Mouse (Mus musculus) megakaryocyte, adult 5-6 weeks (primary cell): Measurements from ENCODE around the gene Metrnl. TPM values are rescaled to one million over a fixed set of nuclear protein-coding genes. Genes with fewer than 3 reads are reported as not detected.

Source experiments
- ATAC-seq: 2 replicates; pipeline ENCODE4 v1.8.0; 2016; ENCODE audit warnings: mild to moderate bottlenecking, inconsistent platforms; ENCODE audit not compliant: poor library complexity, severe bottlenecking
- total RNA-seq, 2 experiments: library from RNA; stranded (forward) in 1 of 2; stranded (reverse) in 1 of 2; fragments of 153-499, 151-499 nt in 1 of 2; fragments of 221-1000, 200-1000 nt in 1 of 2; gene quantifications; 2 replicates each; pipeline versions ENCODE4 v1.2.3 to v1.2.4; 2015 to 2017

The Metrnl gene
- total RNA-seq, 2 experiments from 2014 or later, result 20.6 to 40.5 TPM

DNA sequence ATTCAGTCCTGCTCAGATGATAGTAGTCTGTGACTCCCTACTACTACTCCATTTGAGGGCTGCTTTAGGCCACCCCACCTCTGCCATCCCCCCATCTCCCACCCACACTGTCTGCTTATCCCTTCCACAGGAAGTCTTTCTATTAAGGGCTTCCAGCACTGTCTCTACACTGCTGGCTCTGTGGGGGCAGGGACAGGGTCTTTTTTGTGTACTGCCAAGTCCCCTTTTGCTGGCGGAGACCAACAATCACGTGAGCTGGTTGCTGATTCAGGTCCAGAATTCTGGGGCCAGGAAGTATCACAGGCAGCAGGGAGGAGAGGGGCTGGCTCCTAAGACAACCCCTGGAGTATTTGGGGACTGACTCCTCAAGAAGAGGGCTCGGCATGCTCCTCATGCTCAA, 18.1 kb upstream of the Metrnl start:
- ATAC-seq, result no peak

GRCm38 (mm10) chr11:121685491-121686001, 15.8 kb upstream of the Metrnl start:
- no peak for ATAC-seq

DNA sequence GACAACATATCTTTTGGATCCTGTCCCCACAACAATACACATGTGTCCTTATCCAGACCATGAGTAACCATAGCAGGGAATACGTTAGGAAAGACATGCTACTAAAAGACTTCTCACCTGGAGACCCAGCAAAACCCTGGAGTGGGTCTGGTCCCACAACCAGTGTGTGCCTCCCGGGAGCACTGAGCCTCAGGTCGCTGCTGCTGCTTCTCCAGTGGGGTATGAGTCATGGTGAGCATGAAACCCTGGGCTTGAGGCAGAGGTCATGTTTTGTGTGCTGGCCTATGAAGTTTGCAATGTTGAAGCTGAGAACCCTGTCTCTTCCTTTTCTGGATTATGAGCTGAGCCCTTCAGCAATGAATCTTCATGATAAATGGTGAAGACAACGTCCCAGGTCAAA, 15.3 kb upstream of the Metrnl start:
- ATAC-seq, result no peak

GRCm38 (mm10) chr11:121686674-121687073, 14.7 kb upstream of the Metrnl start:
- ATAC-seq, result no peak

GRCm38 (mm10) chr11:121688024-121688423, 13.3 kb upstream of the Metrnl start:
- peak; percentile 39; the same call in 1 of the 2 replicates for ATAC-seq

- peak; percentile 45; the same call in 1 of the 2 replicates for ATAC-seq
Measured at GRCm38 (mm10) chr11:121695304-121696064, 5.9 kb upstream of the Metrnl start.

DNA sequence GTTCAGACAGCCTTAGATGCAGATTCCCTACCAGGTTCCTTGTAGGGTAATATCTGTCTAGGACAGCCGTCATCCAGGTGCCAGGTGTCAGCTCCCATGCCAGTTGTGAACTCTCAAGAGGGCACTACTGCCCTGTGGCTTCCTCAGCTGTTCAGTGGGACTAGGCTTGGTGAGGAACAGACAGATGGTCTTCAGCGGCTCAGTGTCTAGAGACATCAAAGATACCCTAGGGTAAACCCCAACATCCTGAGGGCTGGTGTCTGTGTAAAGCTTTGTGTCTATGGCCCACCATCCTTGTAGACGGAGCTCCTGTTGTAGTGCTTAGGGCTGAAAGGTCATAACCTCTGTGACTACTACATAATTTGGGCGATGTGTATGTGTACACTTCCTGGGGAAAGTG, 4.1 kb upstream of the Metrnl start:
- ATAC-seq, result no peak

GRCm38 (mm10) chr11:121698381-121698955, 2.9 kb upstream of the Metrnl start:
- no peak for ATAC-seq

DNA sequence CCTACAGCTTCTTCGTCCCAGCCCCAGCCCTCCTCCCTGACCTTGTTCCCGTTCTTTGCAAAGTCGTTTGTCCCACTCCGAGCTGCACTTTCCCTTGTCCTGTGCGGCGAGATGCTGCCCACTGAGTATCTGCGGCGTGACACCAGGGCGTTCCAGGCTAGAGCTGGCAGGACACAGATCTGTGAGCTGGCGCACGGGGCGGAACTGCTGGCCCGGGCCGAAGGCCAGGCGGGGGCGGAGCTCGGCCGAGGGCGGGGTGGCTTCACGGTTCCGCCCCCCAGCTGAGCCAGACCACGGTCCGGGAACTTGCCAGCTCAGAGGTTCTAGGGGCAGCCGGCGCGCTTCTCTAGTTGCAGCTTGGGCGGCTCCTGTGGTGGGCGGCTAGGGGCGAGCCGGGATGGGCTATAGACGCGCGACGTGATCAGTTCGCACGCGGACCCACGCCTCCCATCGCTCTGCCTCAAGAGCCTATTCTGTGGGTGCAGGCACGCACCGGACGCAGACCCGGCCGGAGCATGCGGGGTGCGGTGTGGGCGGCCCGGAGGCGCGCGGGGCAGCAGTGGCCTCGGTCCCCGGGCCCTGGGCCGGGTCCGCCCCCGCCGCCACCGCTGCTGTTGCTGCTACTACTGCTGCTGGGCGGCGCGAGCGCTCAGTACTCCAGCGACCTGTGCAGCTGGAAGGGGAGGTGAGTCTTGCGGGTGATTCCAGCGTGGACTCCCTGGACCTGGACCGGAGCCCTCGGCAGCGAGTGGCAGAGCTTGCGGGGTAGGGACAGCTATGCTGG, 959 bp downstream of the Metrnl start:
- ATAC-seq, result peak; percentile 77

DNA sequence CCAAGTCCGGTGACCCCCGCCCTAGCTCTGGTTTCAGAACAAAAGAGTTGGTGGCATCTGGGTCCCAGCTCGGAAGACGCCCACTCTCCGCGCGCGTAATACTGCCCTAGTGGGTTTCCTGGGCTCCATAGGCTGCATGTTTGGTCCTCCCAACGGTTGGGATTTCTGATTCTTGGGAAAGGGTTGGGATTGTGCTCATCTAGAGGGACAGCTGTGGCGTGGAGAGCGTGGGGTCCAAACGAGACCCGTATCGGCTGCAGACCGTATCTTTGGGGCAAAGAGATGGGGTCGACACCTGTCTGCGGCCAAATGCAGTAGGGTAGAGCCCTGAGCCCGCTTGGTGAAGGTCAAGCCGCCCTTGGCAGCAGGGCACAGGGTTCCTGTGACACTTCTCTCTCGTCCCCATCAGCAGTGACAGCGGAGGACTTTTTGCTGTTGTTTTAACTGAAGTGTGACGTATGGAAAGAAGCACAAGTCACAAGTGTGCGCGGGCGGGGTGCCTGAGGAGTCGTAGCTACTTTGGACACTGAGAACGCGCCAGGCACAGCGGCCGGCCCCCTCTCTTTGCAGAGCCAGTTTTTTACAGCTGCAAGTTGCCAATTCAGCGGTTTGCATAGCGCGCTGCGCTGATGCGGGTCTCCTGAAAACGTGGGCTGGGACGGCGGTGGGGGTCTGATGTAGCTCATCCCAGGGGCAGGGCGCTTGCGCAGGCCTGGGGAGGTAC, 1.7 kb downstream of the Metrnl start:
- ATAC-seq, result peak; percentile 47

GRCm38 (mm10) chr11:121703619-121704215, 2.4 kb downstream of the Metrnl start:
- ATAC-seq, result no peak

- ATAC-seq, result peak; percentile 14
Measured at GRCm38 (mm10) chr11:121706521-121707005, 5.2 kb downstream of the Metrnl start.

DNA sequence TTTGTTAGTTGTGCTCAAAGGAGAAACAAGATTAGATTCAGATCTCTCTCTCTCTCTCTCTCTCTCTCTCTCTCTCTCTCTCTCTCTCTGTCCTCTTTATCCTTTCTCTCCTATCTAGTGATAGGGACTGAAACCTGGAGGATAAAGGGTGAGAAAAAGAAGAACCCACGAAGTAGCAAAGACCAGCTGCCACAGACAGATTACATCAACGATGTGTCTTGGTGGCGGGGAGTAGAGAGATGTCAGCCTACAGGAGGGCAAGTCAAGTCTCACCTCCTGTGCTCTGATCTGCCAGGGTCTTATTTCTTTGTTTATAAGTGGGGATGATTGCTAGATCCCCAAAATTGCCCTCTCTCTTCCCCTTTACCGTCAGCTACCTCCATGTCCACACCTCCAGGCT, 7.9 kb downstream of the Metrnl start:
- ATAC-seq, result no peak

GRCm38 (mm10) chr11:121710245-121710644, 8.9 kb downstream of the Metrnl start:
- no peak for ATAC-seq

DNA sequence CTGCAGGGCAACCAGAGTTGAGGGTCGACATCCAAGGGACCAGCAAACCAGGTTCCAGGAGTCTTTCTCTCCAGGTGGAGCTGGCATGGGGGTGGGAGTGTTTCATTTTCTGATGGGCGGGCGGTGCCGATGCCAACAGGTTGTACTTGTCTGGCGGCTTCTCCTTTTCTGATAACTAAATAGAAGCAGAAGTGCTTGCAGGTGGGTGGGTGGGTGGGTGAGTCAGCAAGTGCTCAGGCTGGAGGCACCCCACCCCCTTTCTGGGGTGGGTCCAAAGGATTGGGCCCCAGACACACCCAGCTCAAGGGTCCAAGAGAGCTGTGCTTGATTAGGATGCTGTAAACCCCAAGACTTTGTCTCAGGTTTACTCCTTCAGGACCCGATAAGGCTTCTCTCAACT, 11.6 kb downstream of the Metrnl start:
- no peak for ATAC-seq

- ATAC-seq, result 0 out of 2 replicates have a peak, but pooled peaks have one; percentile 11
Measured at GRCm38 (mm10) chr11:121713569-121713968, 12.2 kb downstream of the Metrnl start.

DNA sequence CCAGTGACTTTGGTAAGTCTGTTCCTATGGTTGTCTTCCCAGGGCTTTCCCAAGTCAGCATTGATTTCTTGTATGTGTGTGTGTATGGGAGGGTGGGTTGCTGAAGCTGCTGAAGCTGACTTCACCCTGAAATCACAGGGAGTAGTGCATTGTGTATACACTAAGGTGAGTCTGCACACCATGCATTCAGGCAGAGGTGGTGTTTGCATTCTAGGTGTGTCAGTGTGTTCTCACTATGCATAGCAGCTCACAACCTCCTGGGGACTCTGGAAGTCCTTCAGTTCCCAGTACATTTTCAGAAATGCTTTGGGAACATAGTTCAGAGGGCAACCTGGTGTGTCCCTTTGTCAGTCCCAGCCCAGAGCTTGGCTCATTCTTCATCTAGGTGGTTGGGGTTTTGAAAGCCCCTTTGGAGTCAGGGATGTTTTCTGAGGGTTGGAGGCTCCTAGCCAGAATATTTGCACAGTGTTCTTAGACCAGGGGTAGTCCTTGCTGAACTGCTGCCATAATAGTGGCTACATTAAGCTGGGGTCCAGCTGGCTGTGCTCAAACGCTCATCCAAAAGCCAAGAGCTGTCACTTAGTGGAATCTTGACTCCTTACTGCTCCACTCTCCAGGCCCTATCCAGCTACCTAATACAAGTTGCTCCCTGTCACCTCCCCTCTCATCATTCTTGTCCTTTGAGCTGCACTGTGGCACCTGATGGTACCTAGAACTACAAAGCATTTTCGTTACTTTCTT, 13.6 kb downstream of the Metrnl start:
- no peak for ATAC-seq

- ATAC-seq, result no peak
Measured at GRCm38 (mm10) chr11:121717724-121718123, 16.4 kb downstream of the Metrnl start.

- ATAC-seq, result no peak
Measured at GRCm38 (mm10) chr11:121720752-121721151, 19.4 kb downstream of the Metrnl start.
